Mouse (Mus musculus) left cerebral cortex, postnatal 25 days (tissue): Measurements from ENCODE around the gene Arhgef2. TPM values are rescaled to one million over a fixed set of nuclear protein-coding genes. Genes with fewer than 3 reads are reported as not detected.

Source experiments
- total RNA-seq, 2 experiments: library from RNA; stranded (reverse); gene quantifications; 2 replicates each; pipeline ENCODE4 v1.2.3; 2021

Gene Arhgef2
- total RNA-seq, 2 experiments from 2014 or later = 245 to 246 TPM

Other genes with a start within 250 kb of the Arhgef2 start
- 1 to 10 TPM; 4.9 to 5.2 TPM for gene Paqr6, start 241.4 kb upstream of the Arhgef2 start, total RNA-seq
- gene Bglap3, start 233.2 kb upstream of the Arhgef2 start, total RNA-seq = 1 to 10 TPM; 1.0 to 1.1 TPM
- gene Bglap2, start 227.3 kb upstream of the Arhgef2 start, total RNA-seq = not detected
- 1 to 10 TPM in 1 of 2 experiments, under 1 TPM in 1; 0.96 to 4.2 TPM for gene Bglap, start 221.5 kb upstream of the Arhgef2 start, total RNA-seq
- 1 to 10 TPM; 5.1 to 6.2 TPM for gene Pmf1, start 195.6 kb upstream of the Arhgef2 start, total RNA-seq
- 10 to 100 TPM; 77.4 to 79.3 TPM for gene Slc25a44, start 180.8 kb upstream of the Arhgef2 start, total RNA-seq
- gene Sema4a, start 144.8 kb upstream of the Arhgef2 start, total RNA-seq = 10 to 100 TPM; 49.2 to 57.9 TPM
- 10 to 100 TPM; 42.1 to 48.7 TPM for gene Lmna, start 96.0 kb upstream of the Arhgef2 start, total RNA-seq
- 1 to 10 TPM; 2.8 to 3.0 TPM for gene Mex3a, start 73.6 kb upstream of the Arhgef2 start, total RNA-seq
- not detected for gene Rab25, start 57.7 kb upstream of the Arhgef2 start, total RNA-seq
- gene Lamtor2, start 52.9 kb upstream of the Arhgef2 start, total RNA-seq = 10 to 100 TPM; 96.9 to 99.5 TPM
- gene Ubqln4, start 52.2 kb upstream of the Arhgef2 start, total RNA-seq = 100 to 1,000 TPM; 128 to 129 TPM
- gene Ssr2, start 30.1 kb upstream of the Arhgef2 start, total RNA-seq = 100 to 1,000 TPM in 1 of 2 experiments, 10 to 100 TPM in 1; 97.7 to 106 TPM
- not detected for gene Rxfp4, start 47.2 kb downstream of the Arhgef2 start, total RNA-seq
- gene Khdc4, start 79.8 kb downstream of the Arhgef2 start, total RNA-seq = 10 to 100 TPM; 54.0 to 57.1 TPM
- gene Rit1, start 110.9 kb downstream of the Arhgef2 start, total RNA-seq = 10 to 100 TPM; 49.1 to 49.9 TPM
- gene Syt11, start 169.2 kb downstream of the Arhgef2 start, total RNA-seq = 100 to 1,000 TPM; 527 to 544 TPM
- gene Gon4l, start 229.3 kb downstream of the Arhgef2 start, total RNA-seq = 10 to 100 TPM; 41.2 to 46.0 TPM